Mouse (Mus musculus) right cerebral cortex, postnatal 4 days (tissue): ENCODE results near the gene Slc13a5.

ENCODE experiments used
- DNase-seq: peaks from one replicate; pipeline ENCODE4 v3.0.0-alpha.2; 2022

Gene Slc13a5

DNA sequence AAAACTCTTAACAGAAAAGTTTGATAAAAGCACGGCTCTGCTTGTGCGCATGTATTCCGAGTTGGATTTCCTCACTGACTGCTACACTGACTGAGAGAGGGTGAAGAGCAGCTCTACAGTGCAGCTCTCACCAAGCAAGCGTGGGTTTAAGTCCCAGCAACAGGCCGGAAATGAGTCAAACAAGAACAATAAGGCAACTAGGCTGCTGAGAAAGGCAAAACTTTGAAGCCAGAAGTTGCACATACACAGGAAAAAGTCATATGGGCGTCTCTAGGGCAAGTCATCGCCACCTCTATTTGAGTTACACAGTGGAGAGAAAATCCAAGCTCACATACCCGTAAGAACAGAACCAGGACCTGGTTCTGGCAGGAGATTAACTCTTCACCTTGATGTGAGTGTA is 70.5 kb downstream of the Slc13a5 start:
- DNase-seq: no peak

DNA sequence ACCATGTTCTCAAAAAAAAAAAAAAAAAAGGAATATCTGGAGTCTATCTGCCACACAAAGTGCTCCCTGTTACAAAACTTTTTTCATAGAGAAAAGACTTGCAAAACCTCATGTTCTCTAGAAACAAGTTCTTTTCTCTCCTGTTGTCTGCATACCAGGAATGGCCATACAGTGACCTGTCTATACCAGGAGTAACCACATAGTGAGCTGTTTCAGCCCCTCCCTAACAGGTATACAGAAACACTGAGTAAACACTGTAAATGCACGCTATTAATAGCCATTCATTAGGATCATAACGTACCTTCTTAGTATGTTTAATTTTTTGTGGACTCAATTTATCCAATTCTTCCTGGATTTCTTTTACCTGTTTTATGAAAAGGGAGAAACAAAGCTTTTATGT is 72.8 kb downstream of the Slc13a5 start:
- DNase-seq: no peak
